1 mouse cellular context compared by ENCODE assay signal in genomic region chr8:71719928-71720457, GRCm38 (mm10).
A peak's percentile ranks its signal among the peaks of the same experiment; 100 is the strongest.
TF ChIP-seq lines count a peak whose summit lies in the region.

No protein-coding gene starts in this region.

TF ChIP-seq in MEL, 35 proteins besides CTCF, POLR2A, EP300 and RAD21:
- 0 out of 2 replicates have a peak, but pooled peaks have one; percentile 2 for TF ChIP-seq SIN3A (IDR thresholded peaks at IDR 0.05; ENCODE audit: low read length)
- no peak for TF ChIP-seq BHLHE40 (IDR thresholded peaks at IDR 0.05; ENCODE audit: borderline replicate concordance, low read depth, low read length)
